Mouse (Mus musculus): Measurements from ENCODE around the gene Aggf1. TPM values are rescaled to one million over a fixed set of nuclear protein-coding genes. Genes with fewer than 3 reads are reported as not detected.

Aggf1 gene
- 22.5 and 26.9 TPM in 2 replicates for polyA plus RNA-seq (2012; rRNA removed)

DNA sequence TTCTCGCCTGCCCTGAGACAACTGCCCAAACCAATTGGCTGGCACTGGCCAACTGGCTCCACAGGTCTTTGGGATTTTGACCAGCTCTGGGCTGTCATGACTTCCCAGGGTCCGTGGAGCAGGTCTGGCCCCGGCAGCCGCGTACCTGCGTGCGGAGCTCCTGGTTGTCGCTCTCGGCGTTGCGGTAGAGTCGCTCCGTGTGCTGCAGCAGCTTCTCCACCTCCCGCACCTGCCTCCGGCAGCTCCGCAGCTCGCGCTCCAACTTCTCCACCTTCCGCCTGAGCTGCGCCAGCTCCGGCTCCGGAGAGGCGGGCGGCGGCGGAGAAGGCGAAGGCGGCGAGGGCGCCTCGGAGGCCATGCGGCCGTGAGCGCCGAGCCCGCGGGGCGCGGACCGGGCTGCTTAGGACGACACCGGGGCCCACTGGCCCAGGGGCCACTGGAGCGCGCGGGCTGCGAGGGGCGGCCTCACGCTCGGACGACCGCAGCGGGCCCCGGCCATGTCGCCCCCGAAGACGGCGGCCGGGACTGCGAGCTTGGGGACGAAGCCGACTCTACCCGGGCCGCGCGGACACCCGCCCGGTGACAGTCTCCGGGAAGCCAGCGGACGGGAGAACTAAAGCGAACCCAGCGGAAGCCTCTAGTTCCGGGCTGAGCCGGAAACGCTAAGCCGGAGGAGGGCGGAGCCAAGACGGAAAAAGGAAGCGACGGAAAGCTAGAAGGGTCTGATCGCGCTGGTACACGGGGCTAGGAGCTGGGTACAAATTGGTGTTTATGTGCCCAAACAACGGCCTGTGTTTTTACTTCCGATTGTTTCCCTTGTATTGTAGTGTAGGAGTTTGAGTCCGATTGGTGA is at the start of gene Aggf1:
Aggf1 (minus strand) TSS at position 652 of the 853 bp plus-strand sequence.
- H3K27me3 ChIP-seq (ENCODE audit: control insufficient read depth, insufficient read depth, low read length) = no peaks in the 10 kb centered on the region
- TF ChIP-seq POLR2A (IDR thresholded peaks at IDR 0.05; ENCODE audit: control insufficient read depth, extremely low read depth, insufficient read depth, low read length, poor library complexity) = peak; percentile 81
- TF ChIP-seq CTCF (IDR thresholded peaks at IDR 0.05; ENCODE audit: borderline replicate concordance, control insufficient read depth, extremely low read depth, insufficient read depth, low read length, poor library complexity) = 0 out of 2 replicates have a peak, but pooled peaks have one; percentile 10
- H3K27ac ChIP-seq (ENCODE audit: control insufficient read depth, insufficient read depth, low read length) = no peak within 1 kb of the TSS
- peaks cover 12% of the 10 kb centered on the region for H3K36me3 ChIP-seq (ENCODE audit: control insufficient read depth, insufficient read depth, low read length)
- under 1% methylated on average over 86 of the region's 86 CpGs for whole genome bisulfite sequencing
- H3K4me1 ChIP-seq (replicated peaks; ENCODE audit: control insufficient read depth, insufficient read depth, low read length) = peaks cover 10% of the 10 kb centered on the region
- DNase-seq = peak; percentile 91
- H3K4me3 ChIP-seq (ENCODE audit: control insufficient read depth, insufficient read depth, low read length) = peak within 1 kb of the TSS; percentile 93

DNA sequence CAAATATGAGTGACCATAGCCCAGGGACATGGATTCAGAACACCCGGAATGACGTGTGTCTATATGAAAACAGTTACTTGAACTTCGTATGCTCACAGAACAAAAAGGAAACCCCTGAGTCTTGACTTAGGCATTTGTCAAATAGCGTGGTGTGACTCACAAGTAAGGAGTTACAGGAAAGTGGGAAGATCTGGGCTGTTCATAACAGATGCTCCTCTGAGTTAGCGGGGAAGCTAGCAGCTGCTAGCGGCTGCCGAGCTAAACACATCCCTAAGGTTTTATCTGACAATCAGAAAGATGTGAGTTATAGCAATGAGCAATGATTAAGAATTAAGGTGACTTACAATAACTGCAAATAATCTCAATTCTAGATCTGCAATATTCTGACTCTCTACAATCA is 49.8 kb upstream of the Aggf1 start:
- no peaks in the 10 kb centered on the region for H3K4me1 ChIP-seq (replicated peaks; ENCODE audit: control insufficient read depth, insufficient read depth, low read length)
- H3K36me3 ChIP-seq (ENCODE audit: control insufficient read depth, insufficient read depth, low read length) = no peaks in the 10 kb centered on the region
- TF ChIP-seq CTCF (IDR thresholded peaks at IDR 0.05; ENCODE audit: borderline replicate concordance, control insufficient read depth, extremely low read depth, insufficient read depth, low read length, poor library complexity) = no peak
- TF ChIP-seq POLR2A (IDR thresholded peaks at IDR 0.05; ENCODE audit: control insufficient read depth, extremely low read depth, insufficient read depth, low read length, poor library complexity) = no peak
- no peak for DNase-seq
- H3K4me3 ChIP-seq (ENCODE audit: control insufficient read depth, insufficient read depth, low read length) = no peak overlapping the region
- no peaks in the 10 kb centered on the region for H3K27me3 ChIP-seq (ENCODE audit: control insufficient read depth, insufficient read depth, low read length)
- WGBS = 87% methylated on average over 7 of the region's 7 CpGs
- H3K27ac ChIP-seq (ENCODE audit: control insufficient read depth, insufficient read depth, low read length) = no peak overlapping the region

DNA sequence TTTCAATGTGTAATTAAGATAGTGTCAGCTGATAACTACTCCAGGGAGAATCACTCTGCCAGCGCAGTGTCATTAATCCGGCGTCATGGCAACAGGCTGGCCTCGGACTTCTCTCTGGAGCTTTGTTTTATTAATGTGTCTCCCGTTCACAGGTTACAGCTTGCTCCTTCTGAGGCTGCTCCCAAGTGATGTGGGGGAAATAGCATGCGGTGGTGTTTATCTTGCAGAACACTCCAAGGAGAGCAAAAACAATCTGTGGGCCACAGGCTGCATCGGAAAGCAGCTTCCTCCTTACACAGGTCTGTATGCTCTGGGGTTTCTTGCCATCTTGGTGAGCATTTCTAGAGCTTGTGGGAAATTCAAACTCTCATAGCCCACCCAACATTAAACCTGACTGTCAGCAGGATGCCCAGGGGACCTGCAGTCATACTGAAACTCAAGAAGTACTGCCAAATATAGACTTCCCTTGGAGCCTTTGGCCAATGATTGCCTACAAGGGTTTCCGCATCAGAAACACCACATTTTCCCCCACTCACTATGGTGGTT is 44.1 kb upstream of the Aggf1 start:
- 56% methylated on average over 8 of the region's 8 CpGs for WGBS
- H3K27me3 ChIP-seq (ENCODE audit: control insufficient read depth, insufficient read depth, low read length) = no peaks in the 10 kb centered on the region
- no peak overlapping the region for H3K27ac ChIP-seq (ENCODE audit: control insufficient read depth, insufficient read depth, low read length)
- H3K4me1 ChIP-seq (replicated peaks; ENCODE audit: control insufficient read depth, insufficient read depth, low read length) = no peaks in the 10 kb centered on the region
- TF ChIP-seq CTCF (IDR thresholded peaks at IDR 0.05; ENCODE audit: borderline replicate concordance, control insufficient read depth, extremely low read depth, insufficient read depth, low read length, poor library complexity) = no peak
- no peak overlapping the region for H3K4me3 ChIP-seq (ENCODE audit: control insufficient read depth, insufficient read depth, low read length)
- DNase-seq = no peak
- H3K36me3 ChIP-seq (ENCODE audit: control insufficient read depth, insufficient read depth, low read length) = no peaks in the 10 kb centered on the region

- WGBS = 62% methylated on average over 6 of the region's 6 CpGs
- no peak for DNase-seq
- no peak overlapping the region for H3K4me3 ChIP-seq (ENCODE audit: control insufficient read depth, insufficient read depth, low read length)
- TF ChIP-seq CTCF (IDR thresholded peaks at IDR 0.05; ENCODE audit: borderline replicate concordance, control insufficient read depth, extremely low read depth, insufficient read depth, low read length, poor library complexity) (no peak), POLR2A (IDR thresholded peaks at IDR 0.05; ENCODE audit: control insufficient read depth, extremely low read depth, insufficient read depth, low read length, poor library complexity) (no peak)
- no peaks in the 10 kb centered on the region for H3K27me3 ChIP-seq (ENCODE audit: control insufficient read depth, insufficient read depth, low read length)
- no peaks in the 10 kb centered on the region for H3K36me3 ChIP-seq (ENCODE audit: control insufficient read depth, insufficient read depth, low read length)
- H3K27ac ChIP-seq (ENCODE audit: control insufficient read depth, insufficient read depth, low read length) = no peak overlapping the region
- no peaks in the 10 kb centered on the region for H3K4me1 ChIP-seq (replicated peaks; ENCODE audit: control insufficient read depth, insufficient read depth, low read length)
These were observed 43.5 kb upstream of the Aggf1 start for GRCm38 (mm10) chr13:95418575-95419203.

DNA sequence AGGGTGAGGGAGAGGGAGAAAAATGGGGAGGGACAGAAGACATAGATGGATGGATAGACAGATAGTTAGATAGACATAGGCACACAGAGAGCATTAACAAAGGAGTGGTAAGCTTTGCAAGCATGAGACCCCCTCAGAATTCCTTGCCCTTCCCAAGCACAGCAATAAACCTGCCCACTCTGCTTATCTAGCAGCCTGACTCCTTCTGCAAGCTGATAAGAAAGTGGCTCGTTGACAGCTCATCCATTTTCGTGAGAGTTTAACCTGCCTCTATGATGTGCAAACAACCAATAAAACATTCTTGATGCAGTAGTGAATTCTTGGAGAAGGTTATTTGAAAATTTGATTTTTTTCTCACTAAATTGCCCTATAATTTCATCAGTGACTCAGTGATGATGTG is 37.1 kb upstream of the Aggf1 start:
- Histone ChIP-seq H3K4me1 (replicated peaks; ENCODE audit: control insufficient read depth, insufficient read depth, low read length) (no peaks in the 10 kb centered on the region), H3K4me3 (ENCODE audit: control insufficient read depth, insufficient read depth, low read length) (no peak overlapping the region), H3K27me3 (ENCODE audit: control insufficient read depth, insufficient read depth, low read length) (no peaks in the 10 kb centered on the region), H3K36me3 (ENCODE audit: control insufficient read depth, insufficient read depth, low read length) (no peaks in the 10 kb centered on the region), H3K27ac (ENCODE audit: control insufficient read depth, insufficient read depth, low read length) (no peak overlapping the region)
- TF ChIP-seq CTCF (IDR thresholded peaks at IDR 0.05; ENCODE audit: borderline replicate concordance, control insufficient read depth, extremely low read depth, insufficient read depth, low read length, poor library complexity) (no peak), POLR2A (IDR thresholded peaks at IDR 0.05; ENCODE audit: control insufficient read depth, extremely low read depth, insufficient read depth, low read length, poor library complexity) (no peak)
- DNase-seq = no peak
- WGBS = 43% methylated on average over 2 of the region's 2 CpGs

DNA sequence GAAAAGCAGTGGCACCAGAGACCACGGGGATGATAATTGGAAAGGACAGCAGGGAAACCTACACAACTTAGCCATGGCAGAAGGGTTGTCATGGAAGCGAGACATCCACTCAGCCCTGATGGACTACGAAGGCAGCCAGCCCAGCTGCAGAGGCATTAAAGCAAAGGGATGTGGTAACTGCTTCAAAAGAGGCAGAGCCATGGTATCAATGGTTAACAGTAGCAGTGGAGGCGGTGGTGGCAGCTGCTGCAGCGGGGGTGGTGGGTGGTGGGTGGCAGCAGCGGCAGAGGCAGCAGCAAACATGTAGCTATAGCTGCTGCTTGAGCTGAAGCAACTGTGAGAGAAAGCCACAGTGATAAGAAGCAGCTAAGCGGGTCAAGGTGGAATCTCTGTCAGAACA is 18.1 kb upstream of the Aggf1 start:
- DNase-seq = no peak
- 33% methylated on average over 7 of the region's 7 CpGs for WGBS

More for the DNA sequence above, 18.1 kb upstream of the Aggf1 start:
- H3K36me3 ChIP-seq (ENCODE audit: control insufficient read depth, insufficient read depth, low read length) = no peaks in the 10 kb centered on the region
- no peaks in the 10 kb centered on the region for H3K27me3 ChIP-seq (ENCODE audit: control insufficient read depth, insufficient read depth, low read length)
- no peak for TF ChIP-seq POLR2A (IDR thresholded peaks at IDR 0.05; ENCODE audit: control insufficient read depth, extremely low read depth, insufficient read depth, low read length, poor library complexity)
- no peak for TF ChIP-seq CTCF (IDR thresholded peaks at IDR 0.05; ENCODE audit: borderline replicate concordance, control insufficient read depth, extremely low read depth, insufficient read depth, low read length, poor library complexity)
- peaks cover 5% of the 10 kb centered on the region; the same call in 1 of the 2 replicates for H3K4me1 ChIP-seq (replicated peaks; ENCODE audit: control insufficient read depth, insufficient read depth, low read length)
- H3K4me3 ChIP-seq (ENCODE audit: control insufficient read depth, insufficient read depth, low read length) = no peak overlapping the region
- H3K27ac ChIP-seq (ENCODE audit: control insufficient read depth, insufficient read depth, low read length) = no peak overlapping the region
